Mouse (Mus musculus): ENCODE data around the gene Rbm33. TPM values are rescaled to one million over a fixed set of nuclear protein-coding genes. Genes with fewer than 3 reads are reported as not detected.

Rbm33 gene
- polyA plus RNA-seq (2014; fragmentation: Nextera tagmentation; extraction: Ambion mirVana): 12.3 and 16.1 TPM in 2 replicates

GRCm38 (mm10) chr5:28316722-28317245 is at the start of gene Rbm33:
Gene Rbm33 (plus strand): TSS chr5:28317121.
- Histone ChIP-seq H3K9me3 (replicated peaks; ENCODE audit: control insufficient read depth, low read length) (no peaks in the 10 kb centered on the region), H3K27me3 (ENCODE audit: control insufficient read depth, insufficient read depth, low read length) (no peaks in the 10 kb centered on the region), H3K9ac (ENCODE audit: low read depth, low read length) (peak within 1 kb of the TSS; percentile 99), H3K4me2 (peak within 1 kb of the TSS; percentile 81), H3K4me3 (ENCODE audit: low read depth, low read length) (peak within 1 kb of the TSS; percentile 76), H3K36me3 (ENCODE audit: control insufficient read depth, insufficient read depth, low read length) (no peaks in the 10 kb centered on the region), H3K4me1 (ENCODE audit: control insufficient read depth, insufficient read depth, low read length) (peaks cover 4% of the 10 kb centered on the region), H3K27ac (ENCODE audit: low read depth, low read length) (peak within 1 kb of the TSS; percentile 100)
- WGBS (ENCODE audit: insufficient replicate concordance): under 1% methylated on average over 76 of the region's 76 CpGs
- ATAC-seq (replicated peaks; ENCODE audit: insufficient number of reproducible peaks, low FRiP score, low TSS enrichment): peak; percentile 90

DNA sequence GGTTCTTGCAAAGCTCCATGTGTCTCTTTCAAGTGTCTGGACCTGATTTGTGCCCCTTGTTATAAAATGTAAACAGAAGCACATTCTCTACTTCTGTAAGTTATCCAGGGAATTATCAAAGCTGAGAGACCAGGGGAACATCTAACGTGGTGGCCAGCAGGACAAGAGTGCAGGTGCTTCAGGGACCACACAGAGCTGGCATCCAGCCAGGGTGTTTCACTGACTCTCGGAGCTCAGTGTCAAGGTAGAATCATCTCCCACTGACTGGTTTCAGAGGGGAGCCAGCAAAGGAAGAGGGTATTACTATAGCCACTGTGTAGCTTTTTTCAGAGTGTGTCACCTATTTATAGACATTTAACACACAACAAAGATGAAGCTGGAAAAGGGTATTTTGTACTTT is 49.3 kb upstream of the Rbm33 start:
- Histone ChIP-seq H3K4me3 (ENCODE audit: low read depth, low read length) (no peak overlapping the region), H3K36me3 (ENCODE audit: control insufficient read depth, insufficient read depth, low read length) (no peaks in the 10 kb centered on the region), H3K4me1 (ENCODE audit: control insufficient read depth, insufficient read depth, low read length) (no peaks in the 10 kb centered on the region)

DNA sequence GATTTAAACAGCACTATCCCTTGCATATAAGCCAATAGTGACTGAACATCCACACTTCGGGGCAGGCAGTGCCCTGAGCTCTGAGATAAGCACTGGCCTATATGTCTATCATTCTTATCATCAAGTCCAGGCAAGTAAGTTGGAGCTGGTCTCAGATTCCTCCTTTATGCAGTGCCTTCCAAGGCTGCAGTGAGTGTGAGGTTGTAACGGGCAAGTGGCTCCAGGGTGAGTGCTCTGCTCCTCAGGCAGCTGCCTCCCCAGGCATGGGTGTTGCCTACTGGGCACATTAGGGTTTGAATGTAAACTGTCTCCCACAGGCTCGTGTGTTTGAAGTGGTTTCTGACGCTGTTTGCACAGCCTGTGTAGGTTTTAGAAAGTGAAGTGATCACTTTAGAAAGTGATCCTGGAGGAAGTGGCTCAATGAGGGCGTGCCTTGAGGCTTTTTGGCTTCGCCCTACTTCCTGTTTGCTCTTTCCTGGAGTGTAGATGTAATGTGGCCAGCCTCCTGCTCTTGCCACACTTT is 47.4 kb upstream of the Rbm33 start:
- WGBS (ENCODE audit: insufficient replicate concordance): 41% methylated on average over 6 of the region's 6 CpGs

More for the DNA sequence above, 49.3 kb upstream of the Rbm33 start:
- 51% methylated on average over 2 of the region's 2 CpGs for WGBS (ENCODE audit: insufficient replicate concordance)
- no peak overlapping the region for H3K27ac ChIP-seq (ENCODE audit: low read depth, low read length)
- no peak overlapping the region for H3K4me2 ChIP-seq
- H3K9ac ChIP-seq (ENCODE audit: low read depth, low read length): no peak overlapping the region
- ATAC-seq (replicated peaks; ENCODE audit: insufficient number of reproducible peaks, low FRiP score, low TSS enrichment): no peak
- H3K27me3 ChIP-seq (ENCODE audit: control insufficient read depth, insufficient read depth, low read length): no peaks in the 10 kb centered on the region
- H3K9me3 ChIP-seq (replicated peaks; ENCODE audit: control insufficient read depth, low read length): no peaks in the 10 kb centered on the region

DNA sequence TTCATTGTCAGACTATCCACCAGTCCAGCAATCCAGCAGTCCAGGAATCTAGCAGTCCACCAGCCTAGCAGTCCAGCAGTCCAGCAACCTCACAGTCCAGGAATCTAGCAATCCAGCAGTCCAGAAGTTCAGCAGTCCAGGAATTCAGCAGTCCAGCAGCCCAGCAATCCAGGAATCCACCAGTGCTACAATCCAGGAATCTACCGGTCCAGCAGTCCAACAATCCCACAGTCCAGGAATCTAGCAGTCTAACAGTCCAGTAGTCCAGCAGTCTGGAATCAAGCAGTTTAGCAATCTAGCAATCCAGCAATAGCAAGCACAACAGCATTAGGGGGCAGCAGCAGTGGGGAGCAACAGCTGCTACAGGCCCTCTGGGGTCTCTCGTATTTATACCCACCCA is 44.1 kb upstream of the Rbm33 start:
- no peak overlapping the region for H3K4me3 ChIP-seq (ENCODE audit: low read depth, low read length)
- WGBS (ENCODE audit: insufficient replicate concordance): 49% methylated on average over 2 of the region's 2 CpGs
- H3K9me3 ChIP-seq (replicated peaks; ENCODE audit: control insufficient read depth, low read length): no peaks in the 10 kb centered on the region
- no peaks in the 10 kb centered on the region for H3K27me3 ChIP-seq (ENCODE audit: control insufficient read depth, insufficient read depth, low read length)
- H3K9ac ChIP-seq (ENCODE audit: low read depth, low read length): no peak overlapping the region
- ATAC-seq (replicated peaks; ENCODE audit: insufficient number of reproducible peaks, low FRiP score, low TSS enrichment): no peak
- H3K4me2 ChIP-seq: no peak overlapping the region
- no peaks in the 10 kb centered on the region for H3K4me1 ChIP-seq (ENCODE audit: control insufficient read depth, insufficient read depth, low read length)
- no peak overlapping the region for H3K27ac ChIP-seq (ENCODE audit: low read depth, low read length)
- no peaks in the 10 kb centered on the region for H3K36me3 ChIP-seq (ENCODE audit: control insufficient read depth, insufficient read depth, low read length)

More for the DNA sequence above, 47.4 kb upstream of the Rbm33 start:
- no peak for ATAC-seq (replicated peaks; ENCODE audit: insufficient number of reproducible peaks, low FRiP score, low TSS enrichment)
- Histone ChIP-seq H3K9ac (ENCODE audit: low read depth, low read length) (no peak overlapping the region), H3K4me1 (ENCODE audit: control insufficient read depth, insufficient read depth, low read length) (no peaks in the 10 kb centered on the region), H3K4me3 (ENCODE audit: low read depth, low read length) (no peak overlapping the region), H3K4me2 (no peak overlapping the region), H3K36me3 (ENCODE audit: control insufficient read depth, insufficient read depth, low read length) (no peaks in the 10 kb centered on the region), H3K9me3 (replicated peaks; ENCODE audit: control insufficient read depth, low read length) (no peaks in the 10 kb centered on the region), H3K27ac (ENCODE audit: low read depth, low read length) (no peak overlapping the region), H3K27me3 (ENCODE audit: control insufficient read depth, insufficient read depth, low read length) (no peaks in the 10 kb centered on the region)

DNA sequence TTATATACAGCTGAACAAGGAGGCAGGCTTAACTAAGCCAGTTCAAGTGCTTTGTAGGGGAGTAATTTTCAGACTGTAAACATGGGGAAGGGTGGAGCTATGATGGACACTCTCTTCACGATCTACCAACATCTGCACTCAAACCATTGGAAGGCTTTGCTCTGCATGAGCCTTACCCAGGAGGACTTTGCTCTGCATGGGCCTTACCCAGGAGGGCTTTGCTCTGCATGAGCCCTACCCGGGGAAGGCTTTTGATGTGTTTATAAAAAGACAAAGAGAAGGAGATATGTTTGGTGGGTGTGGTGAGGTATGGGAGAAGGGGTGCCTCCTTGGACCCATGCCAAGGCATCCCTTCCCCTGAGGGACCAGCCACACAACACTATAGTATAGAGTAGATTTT is 39.6 kb upstream of the Rbm33 start:
- WGBS (ENCODE audit: insufficient replicate concordance): 60% methylated on average over 2 of the region's 2 CpGs
- H3K27me3 ChIP-seq (ENCODE audit: control insufficient read depth, insufficient read depth, low read length): no peaks in the 10 kb centered on the region
- ATAC-seq (replicated peaks; ENCODE audit: insufficient number of reproducible peaks, low FRiP score, low TSS enrichment): no peak

GRCm38 (mm10) chr5:28289111-28289510 is 27.8 kb upstream of the Rbm33 start:
- ATAC-seq (replicated peaks; ENCODE audit: insufficient number of reproducible peaks, low FRiP score, low TSS enrichment): no peak
- Histone ChIP-seq H3K4me2 (no peak overlapping the region), H3K36me3 (ENCODE audit: control insufficient read depth, insufficient read depth, low read length) (no peaks in the 10 kb centered on the region), H3K4me3 (ENCODE audit: low read depth, low read length) (no peak overlapping the region), H3K9ac (ENCODE audit: low read depth, low read length) (no peak overlapping the region), H3K27ac (ENCODE audit: low read depth, low read length) (no peak overlapping the region), H3K9me3 (replicated peaks; ENCODE audit: control insufficient read depth, low read length) (no peaks in the 10 kb centered on the region), H3K27me3 (ENCODE audit: control insufficient read depth, insufficient read depth, low read length) (peaks cover 3% of the 10 kb centered on the region; the same call in 1 of the 2 replicates), H3K4me1 (ENCODE audit: control insufficient read depth, insufficient read depth, low read length) (no peaks in the 10 kb centered on the region)
- WGBS (ENCODE audit: insufficient replicate concordance): 53% methylated on average over 3 of the region's 3 CpGs

More for the DNA sequence above, 39.6 kb upstream of the Rbm33 start:
- Histone ChIP-seq H3K27ac (ENCODE audit: low read depth, low read length) (no peak overlapping the region), H3K9me3 (replicated peaks; ENCODE audit: control insufficient read depth, low read length) (no peaks in the 10 kb centered on the region), H3K4me3 (ENCODE audit: low read depth, low read length) (no peak overlapping the region), H3K4me2 (no peak overlapping the region), H3K4me1 (ENCODE audit: control insufficient read depth, insufficient read depth, low read length) (no peaks in the 10 kb centered on the region), H3K36me3 (ENCODE audit: control insufficient read depth, insufficient read depth, low read length) (no peaks in the 10 kb centered on the region), H3K9ac (ENCODE audit: low read depth, low read length) (no peak overlapping the region)

DNA sequence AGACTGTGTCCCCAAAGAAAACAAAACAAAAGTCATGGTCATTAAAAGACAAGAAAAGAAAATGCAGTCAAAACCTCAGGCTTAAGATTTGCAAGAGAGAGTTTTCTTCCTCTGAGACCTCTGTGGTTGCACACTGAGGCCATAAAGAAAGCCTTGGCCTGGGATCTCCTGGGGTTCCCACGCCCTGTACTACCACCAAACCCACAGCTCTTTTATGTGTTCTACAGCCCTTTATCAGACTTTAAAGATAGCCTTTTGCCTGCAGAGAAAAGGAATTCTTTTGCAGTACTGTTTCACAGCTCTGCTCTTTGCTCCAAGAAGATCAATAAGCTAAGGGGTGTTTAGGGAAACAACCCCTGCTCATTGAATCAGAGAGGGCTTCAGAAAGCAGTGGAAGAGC is 26.3 kb upstream of the Rbm33 start:
- WGBS (ENCODE audit: insufficient replicate concordance): 79% methylated on average over 1 of the region's 1 CpGs
- H3K27me3 ChIP-seq (ENCODE audit: control insufficient read depth, insufficient read depth, low read length): peaks cover 2% of the 10 kb centered on the region; the same call in 1 of the 2 replicates
- no peak for ATAC-seq (replicated peaks; ENCODE audit: insufficient number of reproducible peaks, low FRiP score, low TSS enrichment)
- no peak overlapping the region for H3K4me2 ChIP-seq
- H3K9me3 ChIP-seq (replicated peaks; ENCODE audit: control insufficient read depth, low read length): no peaks in the 10 kb centered on the region
- no peak overlapping the region for H3K4me3 ChIP-seq (ENCODE audit: low read depth, low read length)
- H3K9ac ChIP-seq (ENCODE audit: low read depth, low read length): no peak overlapping the region
- no peak overlapping the region for H3K27ac ChIP-seq (ENCODE audit: low read depth, low read length)
- H3K36me3 ChIP-seq (ENCODE audit: control insufficient read depth, insufficient read depth, low read length): no peaks in the 10 kb centered on the region
- no peaks in the 10 kb centered on the region for H3K4me1 ChIP-seq (ENCODE audit: control insufficient read depth, insufficient read depth, low read length)

DNA sequence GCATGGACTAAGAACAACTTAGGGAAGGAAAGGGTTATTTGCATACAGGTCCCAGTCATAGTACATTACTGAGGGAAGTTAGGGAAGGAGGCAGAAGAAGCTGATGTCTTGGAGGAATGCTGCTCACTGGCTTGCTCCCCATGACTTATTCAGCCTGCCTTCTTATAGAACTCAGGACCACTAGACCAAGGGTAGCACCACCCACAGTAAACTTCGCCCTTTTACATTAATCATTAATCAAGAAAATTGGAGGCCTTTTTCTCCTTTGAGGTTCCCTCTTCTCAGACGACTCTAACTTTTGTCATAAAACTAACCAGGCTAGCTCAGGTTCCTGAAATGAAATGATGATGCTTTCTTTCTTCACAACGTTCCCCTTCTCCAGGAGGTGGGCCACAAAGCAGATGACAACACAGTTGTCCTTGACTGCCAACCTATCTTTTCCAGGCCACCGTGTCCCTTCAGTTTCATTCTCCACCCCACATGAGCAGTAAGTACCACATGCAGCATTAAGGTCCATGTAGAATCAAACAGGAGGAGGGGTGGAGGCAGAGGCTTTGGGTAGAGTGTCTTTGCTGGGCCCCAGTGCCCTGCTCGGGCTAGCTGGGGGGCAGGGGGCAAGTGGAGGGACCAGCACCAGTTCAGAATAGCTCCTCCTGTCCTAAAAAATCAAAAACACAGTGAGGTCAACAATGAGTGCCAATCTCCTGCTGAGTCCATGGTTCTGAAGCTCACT is 25.6 kb upstream of the Rbm33 start:
- no peaks in the 10 kb centered on the region for H3K36me3 ChIP-seq (ENCODE audit: control insufficient read depth, insufficient read depth, low read length)
- no peaks in the 10 kb centered on the region for H3K4me1 ChIP-seq (ENCODE audit: control insufficient read depth, insufficient read depth, low read length)
- H3K27me3 ChIP-seq (ENCODE audit: control insufficient read depth, insufficient read depth, low read length): peaks cover 2% of the 10 kb centered on the region; the same call in 1 of the 2 replicates
- WGBS (ENCODE audit: insufficient replicate concordance): 64% methylated on average over 5 of the region's 5 CpGs
- H3K4me2 ChIP-seq: no peak overlapping the region
- H3K27ac ChIP-seq (ENCODE audit: low read depth, low read length): no peak overlapping the region
- H3K9ac ChIP-seq (ENCODE audit: low read depth, low read length): no peak overlapping the region
- no peak for ATAC-seq (replicated peaks; ENCODE audit: insufficient number of reproducible peaks, low FRiP score, low TSS enrichment)
- H3K9me3 ChIP-seq (replicated peaks; ENCODE audit: control insufficient read depth, low read length): no peaks in the 10 kb centered on the region
- no peak overlapping the region for H3K4me3 ChIP-seq (ENCODE audit: low read depth, low read length)

All from heart, embryonic 11.5 days (tissue).